Mouse (Mus musculus) kidney, postnatal 25 days (tissue): ENCODE measurements around the gene Lrrc8b.

Source experiments
- DNase-seq, 2 experiments: peaks; one replicate each; pipeline ENCODE4 v3.0.0; 2021; ENCODE audit warnings: mixed read lengths in 2 of 2

The Lrrc8b gene

GRCm38 (mm10) chr5:105484247-105484646 is 68.7 kb downstream of the Lrrc8b start:
- DNase-seq: peak in 1 of 2 experiments; percentile 20

- DNase-seq: no peak
Measured at GRCm38 (mm10) chr5:105484891-105485290, 69.3 kb downstream of the Lrrc8b start.

- no peak for DNase-seq
Measured at GRCm38 (mm10) chr5:105490211-105490610, 74.6 kb downstream of the Lrrc8b start.

GRCm38 (mm10) chr5:105491389-105491788 is 75.8 kb downstream of the Lrrc8b start:
- DNase-seq: no peak

- peak; percentile 46 to 59 for DNase-seq
Measured at GRCm38 (mm10) chr5:105492367-105493246, 77.0 kb downstream of the Lrrc8b start.

- no peak for DNase-seq
Measured at GRCm38 (mm10) chr5:105493377-105493776, 77.8 kb downstream of the Lrrc8b start.

- no peak for DNase-seq
Measured at GRCm38 (mm10) chr5:105494246-105494917, 78.8 kb downstream of the Lrrc8b start.

GRCm38 (mm10) chr5:105494918-105495901 is 79.6 kb downstream of the Lrrc8b start:
- peak; percentile 84 to 85 for DNase-seq

GRCm38 (mm10) chr5:105496133-105496532 is 80.6 kb downstream of the Lrrc8b start:
- peak in 1 of 2 experiments; percentile 8 for DNase-seq

GRCm38 (mm10) chr5:105496586-105496985 is 81.0 kb downstream of the Lrrc8b start:
- DNase-seq: peak in 1 of 2 experiments; percentile 14

- no peak for DNase-seq
Measured at GRCm38 (mm10) chr5:105498429-105499000, 82.9 kb downstream of the Lrrc8b start.

GRCm38 (mm10) chr5:105499396-105499795 is 83.8 kb downstream of the Lrrc8b start:
- peak in 1 of 2 experiments; percentile 12 for DNase-seq

GRCm38 (mm10) chr5:105500132-105501121 is 84.9 kb downstream of the Lrrc8b start:
- peak in 1 of 2 experiments; percentile 32 for DNase-seq

GRCm38 (mm10) chr5:105501136-105501535 is 85.6 kb downstream of the Lrrc8b start:
- peak in 1 of 2 experiments; percentile 15 for DNase-seq

GRCm38 (mm10) chr5:105508813-105509212 is 93.2 kb downstream of the Lrrc8b start:
- DNase-seq: peak in 1 of 2 experiments; percentile 22

- no peak for DNase-seq
Measured at GRCm38 (mm10) chr5:105512297-105512696, 96.7 kb downstream of the Lrrc8b start.

- DNase-seq: peak in 1 of 2 experiments; percentile 2
Measured at GRCm38 (mm10) chr5:105515532-105515931, 100.0 kb downstream of the Lrrc8b start.

- no peak for DNase-seq
Measured at GRCm38 (mm10) chr5:105516290-105516689, 100.7 kb downstream of the Lrrc8b start.

GRCm38 (mm10) chr5:105517992-105518625 is 102.5 kb downstream of the Lrrc8b start:
- no peak for DNase-seq

GRCm38 (mm10) chr5:105518626-105519095 is 103.1 kb downstream of the Lrrc8b start:
- no peak for DNase-seq
